Mouse (Mus musculus): ENCODE data around the gene Gm10638. TPM values are rescaled to one million over a fixed set of nuclear protein-coding genes. Genes with fewer than 3 reads are reported as not detected.

Gm10638 gene
- polyA plus RNA-seq (2014; fragmentation: Illumina TruSeq; extraction: RNeasy Lipid Tissue Mini Kit (QIAGEN cat#74804); ENCODE audit: low read depth, low replicate concordance) = 2.0 TPM

DNA sequence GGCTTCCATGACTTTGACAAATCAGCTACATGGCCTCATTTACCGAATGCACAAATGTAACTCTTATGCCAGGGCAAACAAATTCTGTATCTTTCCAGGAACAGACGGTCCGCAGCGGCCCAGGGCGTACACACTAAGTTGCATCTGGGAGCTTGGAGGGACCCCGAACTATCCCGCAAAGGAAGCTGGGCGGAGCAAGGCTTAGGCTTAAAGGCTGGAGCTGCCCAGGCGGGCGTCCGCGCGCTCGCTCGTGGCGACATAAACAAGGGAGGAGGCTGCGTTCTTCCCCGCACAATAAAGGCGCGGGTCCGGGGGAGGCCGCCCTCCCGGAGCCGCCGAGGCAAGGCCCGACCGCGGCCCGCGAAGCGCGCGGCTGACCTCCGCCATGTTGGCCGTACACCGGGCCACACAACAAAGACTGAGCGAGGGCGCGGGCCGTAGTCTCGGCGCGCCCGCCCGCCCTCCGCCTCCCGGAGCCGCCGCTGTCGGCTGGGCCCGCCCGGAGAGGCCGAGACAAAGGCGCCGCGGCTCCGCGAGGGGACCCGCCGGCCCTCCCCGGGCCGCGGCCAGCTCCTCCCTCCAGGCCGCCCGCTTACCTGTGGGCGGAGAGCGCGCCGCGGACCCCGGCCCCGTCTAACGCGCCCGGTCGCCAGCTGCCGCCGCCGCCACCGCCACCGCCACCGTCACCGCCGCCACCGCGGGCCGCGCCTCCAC is at the start of gene Gm10638, which contains the start of gene Siah1a:
Gm10638 (plus strand) TSS at position 479 of the 714 bp plus-strand sequence.
Siah1a (minus strand) TSS at position 714 of the 714 bp plus-strand sequence.

Other genes with a start within 250 kb of the Gm10638 start
- gene Abcc12, start 165.0 kb upstream of the Gm10638 start, polyA plus RNA-seq (2014; fragmentation: Illumina TruSeq; extraction: RNeasy Lipid Tissue Mini Kit (QIAGEN cat#74804); ENCODE audit: low read depth, low replicate concordance) = not detected
- gene Lonp2, start 121.7 kb upstream of the Gm10638 start, polyA plus RNA-seq (2014; fragmentation: Illumina TruSeq; extraction: RNeasy Lipid Tissue Mini Kit (QIAGEN cat#74804); ENCODE audit: low read depth, low replicate concordance) = 86.1 TPM
- 18.9 TPM for gene Siah1a, start 235 bp downstream of the Gm10638 start, polyA plus RNA-seq (2014; fragmentation: Illumina TruSeq; extraction: RNeasy Lipid Tissue Mini Kit (QIAGEN cat#74804); ENCODE audit: low read depth, low replicate concordance)
- gene N4bp1, start 139.6 kb downstream of the Gm10638 start, polyA plus RNA-seq (2014; fragmentation: Illumina TruSeq; extraction: RNeasy Lipid Tissue Mini Kit (QIAGEN cat#74804); ENCODE audit: low read depth, low replicate concordance) = 15.4 TPM